Mouse (Mus musculus): ENCODE data around the gene Filip1.

- TF ChIP-seq ELF1 (IDR thresholded peaks at IDR 0.05; ENCODE audit: low read depth, low read length): no peak
- TF ChIP-seq POLR2A (IDR thresholded peaks at IDR 0.05; ENCODE audit: control insufficient read depth in 1 of 2, insufficient read depth in 1 of 2, low read depth in 1 of 2, low read length in 2 of 2, poor library complexity in 1 of 2): no peak
- no peak for TF ChIP-seq EP300 (IDR thresholded peaks at IDR 0.05; ENCODE audit: low read depth in 1 of 2, low read length in 2 of 2)
- no peak for TF ChIP-seq GATA1 (IDR thresholded peaks at IDR 0.05; ENCODE audit: low read depth, low read length)
- TF ChIP-seq MYC (IDR thresholded peaks at IDR 0.05; ENCODE audit: low read depth, low read length): no peak
- TF ChIP-seq MXI1 (IDR thresholded peaks at IDR 0.05; ENCODE audit: low read depth, low read length): no peak
- no peak for TF ChIP-seq POLR2AphosphoS5 (IDR thresholded peaks at IDR 0.05; ENCODE audit: borderline replicate concordance, low read depth, low read length)
- TF ChIP-seq CTCF (IDR thresholded peaks at IDR 0.05 in 2 of 3, conservative IDR thresholded peaks at IDR 0.05 in 1 of 3; ENCODE audit: control insufficient read depth in 1 of 3, insufficient read depth in 1 of 3, low read depth in 2 of 3, low read length in 3 of 3, poor library complexity in 1 of 3, severe bottlenecking in 1 of 3): no peak
- no peak for TF ChIP-seq BHLHE40 (IDR thresholded peaks at IDR 0.05; ENCODE audit: borderline replicate concordance, low read depth, low read length)
- no peak for TF ChIP-seq ZMIZ1 (IDR thresholded peaks at IDR 0.05; ENCODE audit: low read depth, low read length)
- TF ChIP-seq E2F4 (IDR thresholded peaks at IDR 0.05; ENCODE audit: borderline replicate concordance, low read depth, low read length): no peak
Measured at GRCm38 (mm10) chr9:80026581-80027021, 13.9 kb upstream of the Filip1 start.

Measured in MEL (cell line).